Mouse (Mus musculus): Measurements from ENCODE around the gene Clec4d. TPM values are rescaled to one million over a fixed set of nuclear protein-coding genes. Genes with fewer than 3 reads are reported as not detected.
"Not testable (repeated sequence)": the region's sequence is repeated elsewhere in the genome, so short reads cannot be mapped to it uniquely, and the experiment has no call there.

Gene Clec4d
- under 1 TPM in 1 of 2 experiments, not detected in 1; 0.34 TPM for total RNA-seq (2021)

DNA sequence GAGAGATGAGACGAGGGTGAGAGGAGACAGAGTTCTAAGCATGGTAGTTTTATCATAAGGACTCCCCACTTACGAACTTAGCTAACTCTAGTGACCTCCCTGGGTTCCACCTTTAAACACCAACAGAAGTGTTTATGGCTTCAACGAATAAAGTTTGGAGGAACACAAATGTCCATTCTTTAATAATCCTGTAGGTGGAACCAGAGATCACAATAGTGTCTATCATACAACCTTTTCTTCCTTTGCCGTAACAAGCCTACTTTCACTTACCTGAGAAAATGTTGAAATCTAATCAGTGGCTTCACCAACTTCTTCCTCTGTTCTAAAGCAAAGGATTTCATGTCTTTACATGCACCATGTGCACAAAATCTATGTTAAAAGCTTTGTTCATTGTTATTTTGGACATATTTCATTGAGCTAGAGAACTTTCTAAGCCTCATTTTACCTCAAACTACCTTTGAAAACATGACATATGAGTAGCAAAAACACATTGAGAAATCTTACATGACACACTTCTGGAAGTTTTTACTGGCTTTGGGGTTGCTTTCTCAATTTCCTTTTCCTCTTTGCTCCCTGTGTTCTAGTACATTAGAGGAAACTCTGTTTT lies at the start of gene Clec4d:
Gene Clec4d, plus strand, starts transcription at position 557 of the 607 bp plus-strand sequence.
- no peak for DNase-seq

DNA sequence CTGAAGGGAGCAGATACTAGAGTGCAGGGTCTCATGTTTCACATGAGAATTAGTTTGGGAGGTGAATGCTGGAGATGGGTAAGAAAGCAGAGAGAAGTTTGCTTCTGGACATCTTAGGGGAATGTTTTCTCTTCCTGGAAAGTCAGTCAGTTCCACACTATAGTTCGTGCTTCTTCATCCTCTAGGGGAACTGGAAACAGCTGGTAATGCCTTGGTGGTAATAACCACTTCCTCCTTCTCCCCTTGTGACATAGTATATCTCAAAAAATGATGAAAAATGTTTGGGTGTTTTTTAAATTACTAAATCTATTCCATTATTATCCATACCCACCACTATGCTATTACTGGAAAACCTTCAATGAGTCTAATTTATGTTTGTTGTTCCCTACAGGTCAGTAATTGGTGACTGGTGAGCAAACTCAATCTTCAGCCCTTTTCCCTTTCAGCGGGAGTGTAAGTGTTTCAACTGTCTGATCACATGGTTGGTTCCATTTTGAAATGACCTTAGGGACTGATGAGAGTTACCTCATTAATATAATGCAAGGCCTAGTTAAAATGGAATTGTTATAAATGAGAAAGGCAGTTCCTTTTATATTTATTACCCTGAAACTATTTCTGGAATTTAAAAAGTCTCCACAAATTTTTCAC lies 34.3 kb upstream of the Clec4d start:
- no peak for DNase-seq

DNA sequence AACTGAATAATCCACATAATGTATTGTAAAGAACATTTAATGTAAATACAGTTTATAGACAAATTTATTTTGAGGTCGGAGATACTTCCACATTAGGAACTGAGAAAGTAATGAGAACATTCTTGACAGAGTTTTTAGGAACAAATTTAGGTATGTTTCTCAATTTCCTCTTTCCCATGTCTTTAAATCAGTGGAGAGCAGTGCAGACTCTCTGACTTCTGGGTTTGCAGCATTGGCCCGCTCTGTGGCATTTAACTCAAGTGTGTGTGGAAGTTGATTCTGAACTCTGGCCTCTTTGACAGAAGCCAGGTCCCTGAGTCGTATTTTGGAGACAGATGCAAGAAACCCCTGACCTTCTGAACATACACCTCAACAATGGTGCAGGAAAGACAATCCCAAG lies 32.3 kb upstream of the Clec4d start, which contains the start of gene Clec4n:
Gene Clec4n, plus strand, starts transcription at position 200 of the 400 bp plus-strand sequence.
- no peak for DNase-seq

DNA sequence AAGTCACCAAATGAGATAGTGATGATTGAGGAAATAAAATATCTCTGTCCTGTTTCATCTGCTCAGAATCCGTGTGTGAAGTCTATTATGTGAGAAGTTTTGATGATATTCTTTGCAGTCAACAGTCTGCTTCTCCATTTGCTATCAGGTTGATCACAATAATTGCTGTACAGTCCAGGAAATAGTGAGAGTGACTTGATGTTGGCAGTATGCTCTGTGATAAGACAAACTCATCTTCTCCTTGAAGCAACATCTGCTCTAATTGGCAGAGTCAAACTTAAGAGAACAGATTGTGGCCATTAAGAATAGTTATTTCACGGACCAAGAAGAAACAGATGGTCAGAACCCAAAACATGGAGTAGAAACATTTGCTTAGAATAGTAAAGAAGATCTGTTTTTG lies 30.8 kb upstream of the Clec4d start:
- DNase-seq: no peak

DNA sequence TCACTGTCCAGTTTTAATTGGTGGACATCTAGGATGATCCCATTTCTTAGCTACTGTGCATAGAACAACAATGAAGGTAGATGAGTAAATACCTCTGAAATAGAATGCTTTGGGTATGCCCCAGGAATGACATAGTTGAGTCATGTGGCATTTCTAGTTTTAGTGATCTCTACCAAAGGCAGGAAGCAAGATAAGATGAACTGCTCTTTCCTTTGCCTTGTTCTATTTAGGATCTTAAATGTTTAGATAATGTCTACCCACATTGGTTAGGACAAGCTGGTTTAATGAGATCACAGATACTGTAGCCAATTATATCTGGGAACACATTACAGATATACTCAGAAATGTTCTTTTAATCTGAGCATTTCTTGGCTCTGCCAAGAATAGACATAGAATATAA lies 24.3 kb upstream of the Clec4d start:
- DNase-seq: no peak

DNA sequence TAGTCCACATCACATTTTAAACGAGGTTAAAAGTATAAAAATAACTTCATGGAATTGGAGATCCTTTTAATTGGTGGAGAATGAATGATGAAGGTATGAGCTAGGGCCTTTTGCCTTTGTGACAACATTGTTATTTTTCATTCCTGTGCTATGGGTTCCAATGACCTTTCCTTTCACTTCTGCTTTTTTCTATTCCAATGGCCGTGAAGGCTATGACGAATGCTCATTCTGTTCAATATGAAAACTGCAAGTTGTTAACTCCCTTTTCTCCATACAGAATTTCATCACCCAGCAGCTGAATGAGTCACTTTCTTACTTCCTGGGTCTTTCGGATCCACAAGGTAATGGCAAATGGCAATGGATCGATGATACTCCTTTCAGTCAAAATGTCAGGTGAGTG lies 17.7 kb upstream of the Clec4d start:
- DNase-seq: no peak

DNA sequence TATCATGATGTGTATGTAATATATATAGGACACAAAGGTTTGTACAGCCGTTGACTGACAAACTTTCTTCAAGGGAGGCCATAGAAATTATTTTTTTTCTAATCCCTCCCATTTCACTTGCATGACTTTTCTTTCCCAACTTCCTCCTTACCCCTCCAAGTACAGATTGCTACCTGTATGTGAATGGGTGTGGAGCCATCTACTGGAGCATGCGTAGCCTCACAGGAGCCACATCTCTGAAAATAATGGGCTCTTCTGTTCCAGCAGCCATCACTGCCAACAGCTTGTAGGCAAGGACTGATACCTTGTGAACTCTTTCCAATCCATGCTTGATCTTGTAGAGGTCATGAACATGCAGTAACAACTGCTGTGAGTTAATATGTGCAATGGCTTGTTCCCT lies 13.0 kb upstream of the Clec4d start:
- not testable (repeated sequence) for DNase-seq

DNA sequence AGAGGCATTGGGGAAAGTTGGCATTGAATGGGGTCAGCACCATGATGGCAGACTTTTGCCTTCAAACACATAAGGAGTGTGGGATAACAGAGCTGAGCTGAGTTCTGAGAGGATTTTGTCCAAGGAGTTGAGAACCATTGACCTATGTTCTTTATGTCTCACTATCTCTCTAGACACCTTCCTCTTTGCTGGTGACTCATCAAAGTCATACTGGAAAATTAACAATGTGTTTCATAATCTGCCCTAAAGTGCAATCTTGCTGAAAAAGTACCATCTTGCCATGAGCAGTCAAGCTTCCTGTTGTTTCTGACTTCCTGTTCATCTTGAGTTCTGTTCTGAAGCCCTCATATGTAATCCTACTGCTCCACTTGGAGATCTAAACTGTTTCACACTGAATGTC lies 9.2 kb upstream of the Clec4d start:
- no peak for DNase-seq

DNA sequence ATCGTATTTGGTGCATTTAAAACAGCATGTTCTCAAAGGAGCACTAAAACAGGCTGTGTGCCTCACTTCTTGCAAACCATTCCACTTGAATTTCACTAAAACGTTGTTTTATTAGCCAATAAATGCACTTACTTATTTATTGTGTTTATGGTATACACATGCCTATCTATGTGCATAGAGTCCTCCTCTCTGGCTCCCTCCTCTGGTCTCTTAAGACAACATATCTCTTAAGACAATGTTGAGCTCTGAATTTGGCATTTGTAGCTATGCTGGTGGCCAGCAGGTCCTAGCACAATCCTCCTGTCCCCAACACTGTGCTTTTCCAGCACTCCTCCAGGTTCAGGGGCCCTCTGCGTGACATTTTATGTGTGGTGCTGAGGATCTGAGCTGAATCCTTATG lies 3.0 kb upstream of the Clec4d start:
- no peak for DNase-seq

DNA sequence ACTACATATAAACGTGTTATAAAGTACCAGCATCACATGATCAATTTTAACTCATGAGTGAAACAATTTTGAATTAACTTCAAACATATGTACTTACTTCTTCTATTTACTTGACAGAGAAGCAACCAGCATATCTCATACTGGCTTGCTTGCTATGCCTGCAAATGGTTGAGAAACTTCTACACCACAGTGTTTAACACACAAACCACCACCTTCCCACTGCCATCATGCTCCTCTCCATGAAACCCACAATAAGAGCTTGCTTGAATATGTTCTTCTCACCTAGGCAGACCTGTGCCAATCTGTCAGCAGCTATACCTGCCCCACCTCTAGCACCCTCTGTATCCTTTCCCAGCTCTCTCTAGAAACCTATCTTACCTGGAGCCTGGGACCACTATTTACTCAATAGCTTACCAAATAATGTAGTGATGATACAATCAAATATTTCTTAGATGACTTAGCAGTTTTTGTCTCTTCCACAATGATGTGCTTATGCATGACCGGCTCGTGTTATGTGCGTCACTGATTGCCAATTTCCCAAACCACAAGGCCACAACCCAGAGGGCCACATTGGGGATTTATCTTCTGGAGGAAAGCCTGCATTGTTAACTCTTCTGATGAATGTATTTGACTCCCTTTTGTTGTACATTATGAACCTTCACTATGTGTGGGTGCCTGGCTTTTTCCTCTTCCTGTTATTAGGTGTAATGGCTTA lies 1.9 kb upstream of the Clec4d start:
- DNase-seq: no peak

DNA sequence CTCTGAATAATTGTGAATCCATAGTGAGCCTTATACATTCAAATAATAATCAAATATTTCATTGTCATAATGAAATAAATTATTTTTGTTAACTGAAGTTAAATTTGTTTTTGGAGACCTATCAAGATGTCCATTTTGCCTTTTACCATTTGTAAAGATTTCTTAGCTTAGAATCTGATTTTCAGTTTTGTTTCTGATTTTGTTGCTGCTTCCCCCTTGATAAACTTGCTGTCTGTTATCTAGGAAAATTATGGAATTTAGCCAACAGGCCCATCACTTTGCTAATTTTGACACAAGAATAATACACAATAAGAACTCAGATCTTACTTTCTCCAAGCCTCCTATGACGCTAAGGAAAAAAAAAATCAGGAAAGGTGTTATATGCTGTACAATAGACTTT lies 1.0 kb upstream of the Clec4d start:
- no peak for DNase-seq

DNA sequence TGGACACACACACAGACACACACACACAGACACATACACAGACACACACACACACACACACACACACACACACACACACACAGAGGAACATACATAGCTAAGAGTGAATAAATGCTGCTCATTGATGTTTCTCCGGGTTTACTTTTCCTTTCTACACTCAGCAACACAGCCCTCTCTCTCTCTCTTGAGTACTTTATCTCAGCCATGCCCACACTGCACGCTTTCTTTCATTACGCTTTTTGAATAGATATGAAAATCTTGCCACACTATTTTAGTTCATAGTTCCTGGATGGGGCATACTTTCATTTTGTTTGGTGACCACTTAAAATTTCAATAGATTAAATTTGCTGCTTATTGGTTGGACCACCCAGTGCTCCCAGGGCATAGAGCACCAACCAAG lies 2.3 kb downstream of the Clec4d start:
- DNase-seq: no peak

DNA sequence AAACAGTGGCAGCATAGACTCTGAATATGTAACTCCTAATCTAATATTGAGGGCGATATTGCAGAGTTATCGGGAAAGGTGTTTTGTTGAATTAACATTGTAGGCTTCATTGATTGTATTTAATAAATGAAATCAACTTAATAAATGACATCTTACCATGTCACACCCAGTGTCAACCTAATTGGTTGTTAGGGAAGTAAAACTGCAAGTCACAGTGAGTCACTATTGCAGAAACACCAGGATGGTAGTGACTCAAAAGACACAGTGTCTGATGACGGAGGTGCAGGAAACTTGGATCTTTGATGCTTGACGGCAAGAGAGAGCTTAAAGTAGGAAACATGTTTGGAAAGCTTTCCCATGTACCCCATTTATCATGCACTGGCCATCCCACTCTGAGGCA lies 3.9 kb downstream of the Clec4d start:
- no peak for DNase-seq

DNA sequence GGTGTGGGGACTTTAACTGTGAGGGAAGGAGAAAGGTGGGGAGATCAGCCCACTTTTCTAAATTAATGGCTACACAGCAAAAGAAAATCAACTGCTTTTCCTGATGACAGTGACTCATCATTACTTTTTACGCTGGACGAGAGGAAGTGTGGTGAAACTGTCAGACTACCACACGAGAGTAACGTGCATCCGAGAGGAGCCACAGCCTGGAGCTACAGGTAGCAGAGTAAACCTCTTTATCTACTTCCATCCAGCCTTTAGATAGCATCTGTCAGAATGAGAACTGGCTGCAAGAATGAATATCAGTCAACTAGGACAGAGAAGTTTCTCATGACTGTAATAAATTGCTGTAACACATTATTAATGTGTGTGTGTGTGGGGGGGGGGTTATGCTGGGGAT lies 5.0 kb downstream of the Clec4d start:
- no peak for DNase-seq

DNA sequence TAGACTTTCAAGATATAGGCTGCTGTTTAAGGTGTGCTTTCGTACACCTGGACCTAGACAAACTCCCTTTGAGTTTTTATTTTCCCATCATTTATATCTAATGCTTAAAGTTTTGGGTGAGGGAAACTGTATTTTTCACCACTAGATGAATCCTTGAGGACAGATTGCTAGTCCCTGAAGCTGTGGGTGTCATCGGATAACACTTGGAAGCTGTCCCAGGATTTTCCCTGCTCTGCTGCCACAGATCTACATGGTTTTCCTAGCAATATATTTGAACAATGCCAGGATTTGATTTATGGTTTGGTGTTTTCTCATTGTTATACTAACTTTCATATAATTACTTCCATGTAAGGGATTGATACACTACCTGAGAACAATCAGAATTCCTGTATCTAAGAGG lies 17.5 kb downstream of the Clec4d start:
- DNase-seq: no peak

DNA sequence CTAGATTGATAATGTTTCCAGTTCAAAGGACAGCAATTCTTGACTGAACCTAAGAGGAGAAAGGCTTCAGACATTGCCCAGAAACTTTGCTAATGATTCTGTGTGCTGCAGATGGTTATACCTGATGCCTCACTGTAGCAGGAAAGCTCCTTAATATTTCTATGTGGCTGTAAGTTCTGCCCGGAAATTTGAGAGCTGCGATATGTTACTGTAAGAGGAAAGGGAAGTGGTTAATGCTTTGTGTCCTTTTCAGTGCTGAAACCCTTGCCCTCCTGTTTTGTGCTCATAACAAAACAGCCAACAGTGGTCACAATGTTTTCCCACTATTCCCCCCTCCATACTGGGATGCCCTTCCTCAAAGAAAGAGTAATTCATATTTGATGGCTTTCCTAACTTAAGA lies 24.4 kb downstream of the Clec4d start:
- DNase-seq: no peak

DNA sequence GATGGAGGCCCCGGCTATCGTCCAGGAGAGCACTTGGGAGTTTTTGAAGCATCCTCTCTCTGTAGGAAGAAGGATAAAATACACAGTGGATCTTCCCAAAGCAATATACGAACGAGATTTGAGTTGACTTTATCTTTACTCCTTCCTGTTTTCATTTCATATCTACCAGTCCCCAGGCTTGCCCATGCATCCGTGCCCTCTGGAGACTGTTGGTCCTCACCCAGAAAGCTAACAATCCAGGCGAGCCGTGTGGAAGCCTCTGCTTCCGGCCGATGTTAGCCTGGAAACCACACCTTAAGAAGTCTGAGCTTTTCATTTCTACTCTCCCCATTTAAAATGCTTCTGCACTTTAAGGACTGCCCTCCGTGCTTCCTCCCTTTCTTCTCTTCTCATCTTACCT lies 27.0 kb downstream of the Clec4d start:
- no peak for DNase-seq

DNA sequence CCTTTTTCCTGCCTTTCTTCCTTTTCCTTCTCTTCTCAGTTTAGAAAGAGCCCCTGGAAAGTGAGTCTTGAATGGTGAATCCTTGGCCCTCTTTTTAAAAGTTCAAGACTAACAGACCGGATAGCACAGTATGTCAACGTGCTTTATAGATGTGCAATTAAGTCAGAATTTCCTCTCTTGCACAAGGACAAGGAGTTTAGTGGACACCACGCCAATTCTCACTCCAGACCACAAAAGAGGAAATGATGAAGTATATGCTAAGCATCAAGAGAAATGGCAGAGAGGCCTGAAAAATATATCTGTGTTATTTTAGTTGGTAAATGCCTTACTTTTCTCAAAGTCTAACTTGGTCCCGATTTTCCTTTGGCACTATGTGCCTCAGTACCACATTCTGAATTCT lies 27.8 kb downstream of the Clec4d start, which contains the start of gene Clec4e:
Gene Clec4e, minus strand, starts transcription at position 118 of the 400 bp plus-strand sequence.
- DNase-seq: no peak

DNA sequence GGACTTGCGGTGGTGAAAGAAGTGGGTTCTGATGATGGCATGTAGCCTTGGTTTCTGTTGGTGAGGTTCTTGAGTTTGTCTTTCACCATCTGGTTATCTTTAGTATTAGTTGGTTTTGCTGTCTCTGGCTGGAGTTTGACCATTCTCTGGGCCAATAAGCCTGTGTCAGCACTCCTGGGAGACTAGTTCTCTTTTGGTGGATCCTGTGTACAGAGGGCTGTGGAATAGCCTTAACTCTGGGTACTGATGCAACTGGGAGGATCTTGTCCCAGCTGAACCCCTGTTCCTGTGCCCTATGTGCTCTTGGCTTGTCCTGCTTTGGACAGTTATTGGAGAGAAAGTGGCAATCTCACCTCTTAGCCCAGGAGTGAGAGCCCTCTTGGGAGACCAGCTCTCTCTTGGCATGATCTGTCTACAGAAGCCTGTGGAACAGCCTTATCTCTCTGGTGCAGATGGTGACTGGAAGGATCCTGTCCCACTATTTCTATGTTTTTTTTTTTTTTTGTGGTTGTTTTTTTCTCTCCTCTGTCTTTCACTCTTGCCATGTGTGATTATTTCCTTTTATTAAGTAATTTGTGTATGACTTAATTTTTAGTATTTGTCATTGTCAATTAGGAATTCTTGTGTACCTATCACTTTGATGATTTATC lies 31.0 kb downstream of the Clec4d start:
- DNase-seq: no peak

DNA sequence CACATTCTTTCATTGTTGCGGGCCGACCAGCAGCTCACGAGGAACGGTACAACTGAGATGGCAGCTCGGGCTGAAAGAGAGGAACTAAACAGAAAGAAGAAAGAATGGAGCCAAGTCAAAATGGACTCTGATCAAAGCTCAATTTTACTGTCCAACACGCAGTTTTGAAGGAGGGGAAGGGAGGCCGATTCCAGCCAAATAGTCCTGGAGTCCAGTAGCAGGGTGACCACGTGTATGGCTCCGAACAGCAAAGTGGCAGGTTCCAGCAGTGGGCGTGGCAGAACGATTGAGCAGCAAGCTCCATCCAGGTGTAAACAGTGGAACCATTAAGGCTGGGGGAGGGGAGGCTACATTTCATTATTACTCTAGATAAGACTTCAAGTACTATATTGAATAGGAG lies 31.6 kb downstream of the Clec4d start:
- DNase-seq: not testable (repeated sequence)

DNA sequence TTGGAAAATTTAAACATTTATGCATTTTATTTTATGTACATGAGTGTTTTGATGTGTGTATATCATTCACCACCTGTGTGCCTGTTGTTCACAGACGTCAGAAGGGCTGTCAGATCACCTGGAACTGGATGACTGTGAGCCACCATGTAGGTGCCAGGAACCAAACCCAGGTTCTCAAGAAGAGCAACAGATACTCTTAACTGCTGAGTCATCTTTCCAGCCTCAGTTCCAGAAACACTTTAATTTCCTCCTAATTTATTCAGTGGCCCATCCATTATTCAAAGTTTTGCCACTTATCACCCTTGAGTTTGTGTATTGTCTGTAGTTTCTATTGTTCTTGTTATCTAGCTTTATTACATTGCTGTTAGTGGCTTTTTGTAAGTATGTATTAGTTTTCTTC lies 34.8 kb downstream of the Clec4d start:
- DNase-seq: no peak

DNA sequence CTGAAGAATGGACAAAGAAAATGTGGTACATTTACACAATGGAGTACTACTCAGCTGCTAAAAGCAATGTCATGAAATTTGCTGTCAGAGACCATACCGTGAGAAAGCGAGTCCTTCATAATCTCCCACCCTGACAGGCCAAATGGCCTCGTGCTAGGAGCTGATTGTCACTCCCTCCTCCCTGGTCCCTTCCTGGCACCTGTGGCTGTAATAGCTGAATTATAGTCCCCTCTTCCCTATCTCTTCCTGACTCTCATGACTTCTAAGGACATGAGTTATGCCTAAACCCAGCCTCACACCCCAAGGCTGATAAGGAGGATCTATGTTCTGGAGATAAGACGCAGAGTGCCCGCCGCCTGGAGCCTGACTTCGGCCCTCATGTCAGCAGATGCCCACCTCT lies 44.4 kb downstream of the Clec4d start:
- DNase-seq: not testable (repeated sequence)

DNA sequence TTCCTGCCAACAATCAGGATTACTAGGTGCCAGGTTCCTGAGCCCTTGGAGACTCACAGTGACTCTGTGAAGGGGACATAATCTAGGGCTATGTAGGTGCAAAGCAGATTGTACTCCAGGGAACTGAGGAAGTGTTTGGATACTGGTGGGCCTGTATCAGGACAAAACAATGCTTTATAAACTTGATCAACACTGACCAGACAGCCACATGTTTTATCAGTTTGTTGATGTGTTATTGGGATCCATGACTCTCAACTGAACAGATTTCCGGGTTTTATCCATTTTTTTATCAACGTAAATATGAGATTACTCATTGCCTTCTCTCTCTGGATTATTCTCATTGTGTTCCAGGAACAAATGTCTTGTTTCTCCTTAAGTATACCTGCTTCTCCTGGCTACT lies 46.1 kb downstream of the Clec4d start, which contains the start of gene Vmn2r19:
Gene Vmn2r19, plus strand, starts transcription at position 301 of the 400 bp plus-strand sequence.
- no peak for DNase-seq

Data from heart, postnatal 4 days (tissue).